Mouse (Mus musculus) c-Kit-positive CD71-negative TER-119-negative erythroid progenitor cells, embryonic 14.5 days (primary cell): ENCODE data around the gene Haghl.

Source experiments
- DNase-seq: peaks from one replicate; pipeline ENCODE4 v3.0.0-alpha.2; 2013; ENCODE audit warnings: low read depth

Gene Haghl

GRCm38 (mm10) chr17:25786781-25787504 is 1.5 kb upstream of the Haghl start:
- DNase-seq = no peak

GRCm38 (mm10) chr17:25786280-25786679 is 807 bp upstream of the Haghl start, which contains the start of gene Ccdc78:
Gene Ccdc78 (plus strand): TSS chr17:25786580.
- DNase-seq = no peak

- no peak for DNase-seq
Observed at GRCm38 (mm10) chr17:25783861-25784574, 1.5 kb downstream of the Haghl start.

GRCm38 (mm10) chr17:25783086-25783485 is 2.4 kb downstream of the Haghl start:
- DNase-seq = no peak

GRCm38 (mm10) chr17:25781339-25781738 is 4.1 kb downstream of the Haghl start:
- DNase-seq = no peak

GRCm38 (mm10) chr17:25777948-25778347 is 7.5 kb downstream of the Haghl start:
- DNase-seq = no peak

GRCm38 (mm10) chr17:25775318-25776062 is 10.0 kb downstream of the Haghl start:
- no peak for DNase-seq

- DNase-seq = peak; percentile 98
Observed at GRCm38 (mm10) chr17:25773549-25774120, 11.8 kb downstream of the Haghl start, which contains the start of gene Narfl. Gene Narfl (plus strand): TSS chr17:25773776.

- no peak for DNase-seq
Observed at GRCm38 (mm10) chr17:25769331-25769730, 16.1 kb downstream of the Haghl start.

- no peak for DNase-seq
Observed at GRCm38 (mm10) chr17:25765886-25766285, 19.6 kb downstream of the Haghl start.

- DNase-seq = no peak
Observed at GRCm38 (mm10) chr17:25762591-25762990, 22.9 kb downstream of the Haghl start.

- no peak for DNase-seq
Observed at GRCm38 (mm10) chr17:25761561-25761970, 23.9 kb downstream of the Haghl start.

GRCm38 (mm10) chr17:25760148-25760547 is 25.3 kb downstream of the Haghl start:
- DNase-seq = no peak

- no peak for DNase-seq
Observed at GRCm38 (mm10) chr17:25757691-25758090, 27.8 kb downstream of the Haghl start.

- no peak for DNase-seq
Observed at GRCm38 (mm10) chr17:25756378-25757242, 28.9 kb downstream of the Haghl start.

GRCm38 (mm10) chr17:25755627-25756377 is 29.7 kb downstream of the Haghl start:
- DNase-seq = no peak

GRCm38 (mm10) chr17:25755086-25755485 is 30.4 kb downstream of the Haghl start:
- no peak for DNase-seq

- no peak for DNase-seq
Observed at GRCm38 (mm10) chr17:25754241-25754640, 31.2 kb downstream of the Haghl start, which contains the start of gene Msln. Gene Msln (minus strand): TSS chr17:25754378.

GRCm38 (mm10) chr17:25751446-25751845 is 34.0 kb downstream of the Haghl start:
- DNase-seq = no peak

GRCm38 (mm10) chr17:25749314-25749713 is 36.2 kb downstream of the Haghl start:
- DNase-seq = no peak
